Mouse (Mus musculus) stomach, embryonic 14.5 days (tissue): ENCODE data around the gene Insr. TPM values are rescaled to one million over a fixed set of nuclear protein-coding genes. Genes with fewer than 3 reads are reported as not detected.
"Not testable (repeated sequence)": the region's sequence is repeated elsewhere in the genome, so short reads cannot be mapped to it uniquely, and the experiment has no call there.

ENCODE experiments used
- ATAC-seq: fragments of 200-750 bp; cut with Nextera tagmentation; 2 replicates; pipeline ENCODE4 v1.8.0; 2017; ENCODE audit warnings: low read depth, moderate TSS enrichment; ENCODE audit not compliant: insufficient number of reproducible peaks, insufficient read depth, low FRiP score
- H3K27ac ChIP-seq: fragments of 300-500 bp; sonication (generic); 2 replicates; pipeline ENCODE4 v1.5.1; 2014; ENCODE audit warnings: mild to moderate bottlenecking, low read length, moderate library complexity, mixed read lengths
- H3K27me3 ChIP-seq: fragments of 300-500 bp; sonication (generic); 2 replicates; pipeline ENCODE4 v1.6.1; 2014; ENCODE audit warnings: low read length, control low read depth, mixed read lengths; ENCODE audit not compliant: control insufficient read depth, insufficient read depth
- H3K36me3 ChIP-seq: fragments of 300-500 bp; sonication (generic); 2 replicates; pipeline ENCODE4 v1.6.1; 2014; ENCODE audit warnings: mild to moderate bottlenecking, control low read depth, low read length, moderate library complexity, mixed read lengths; ENCODE audit not compliant: control insufficient read depth, insufficient read depth
- H3K4me1 ChIP-seq: fragments of 300-500 bp; sonication (generic); 2 replicates; pipeline ENCODE4 v1.6.1; 2014; ENCODE audit warnings: low read length, control low read depth, mixed read lengths; ENCODE audit not compliant: control insufficient read depth, insufficient read depth
- H3K4me2 ChIP-seq: fragments of 300-500 bp; sonication (generic); replicated peaks from 2 replicates; pipeline ENCODE4 v1.6.1; 2014; ENCODE audit warnings: low read depth, low read length, control low read depth
- H3K4me3 ChIP-seq: fragments of 300-500 bp; sonication (generic); 2 replicates; pipeline ENCODE4 v1.5.1; 2014; ENCODE audit warnings: low read depth, low read length, control low read depth
- H3K9ac ChIP-seq: fragments of 300-500 bp; sonication (generic); replicated peaks from 2 replicates; pipeline ENCODE4 v1.6.1; 2014; ENCODE audit warnings: low read depth, mild to moderate bottlenecking, control low read depth, low read length, moderate library complexity, mixed read lengths
- H3K9me3 ChIP-seq: fragments of 300-500 bp; sonication (generic); 2 replicates; pipeline ENCODE4 v1.6.1; 2016; ENCODE audit warnings: low read depth, low read length, control low read depth; ENCODE audit not compliant: control insufficient read depth
- WGBS: fragments of 180-500 bp; shearing (Covaris S2); extraction: QIAGEN DNeasy Blood & Tissue Kit; methylation state at CpG from one replicate; pipeline ENCODE4 v1.1.7; 2014; 5-methylcytosine and 5-hydroxymethylcytosine counted together
- polyA plus RNA-seq: library from polyadenylated mRNA; unstranded; fragments of >200 nt; fragmentation: Nextera tagmentation; extraction: Ambion mirVana; gene quantifications from 2 replicates; pipeline ENCODE4 v1.2.1, GENCODE M21; 2014

The Insr gene
- polyA plus RNA-seq, 1 experiment from 2014 or later, result 40.8 TPM

DNA sequence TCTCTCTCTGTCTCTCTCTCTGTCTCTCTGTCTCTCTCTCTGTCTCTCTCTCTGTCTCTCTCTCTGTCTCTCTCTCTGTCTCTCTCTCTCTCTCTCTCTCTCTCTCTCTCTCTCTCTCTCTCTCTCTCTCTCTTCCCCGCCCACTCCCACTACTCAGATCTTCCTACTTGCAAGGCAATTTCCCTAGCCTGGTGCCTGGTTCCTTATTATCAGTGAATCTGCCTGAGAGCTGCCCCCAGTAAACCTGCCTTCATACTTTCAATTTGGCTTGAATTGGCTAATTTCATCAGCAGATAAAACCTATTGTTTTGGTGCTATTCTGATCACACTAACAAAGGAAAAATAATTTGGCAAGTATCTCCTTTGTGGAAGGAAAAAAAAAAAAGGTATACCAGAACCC, 34.0 kb upstream of the Insr start:
- H3K9ac ChIP-seq, H3K36me3 ChIP-seq, H3K4me1 ChIP-seq, H3K27ac ChIP-seq, H3K9me3 ChIP-seq, ATAC-seq, H3K4me3 ChIP-seq, H3K27me3 ChIP-seq, H3K4me2 ChIP-seq: not testable (repeated sequence)
- 85% methylated on average over 1 of the region's 1 CpGs for WGBS

GRCm38 (mm10) chr8:3311482-3311881, 32.1 kb upstream of the Insr start:
- Histone ChIP-seq H3K27ac (no peak overlapping the region), H3K4me3 (no peak overlapping the region), H3K4me2 (no peak overlapping the region), H3K27me3 (no peaks in the 10 kb centered on the region), H3K4me1 (no peaks in the 10 kb centered on the region), H3K9me3 (no peaks in the 10 kb centered on the region), H3K9ac (no peak overlapping the region), H3K36me3 (no peaks in the 10 kb centered on the region)
- WGBS, result 73% methylated on average over 4 of the region's 4 CpGs
- no peak for ATAC-seq

- ATAC-seq, result no peak
- no peak overlapping the region for H3K27ac ChIP-seq
- 87% methylated on average over 11 of the region's 11 CpGs for WGBS
- H3K4me2 ChIP-seq, result no peak overlapping the region
- no peak overlapping the region for H3K4me3 ChIP-seq
- H3K9me3 ChIP-seq, result no peaks in the 10 kb centered on the region
- H3K27me3 ChIP-seq, result no peaks in the 10 kb centered on the region
- no peak overlapping the region for H3K9ac ChIP-seq
- H3K4me1 ChIP-seq, result no peaks in the 10 kb centered on the region
- H3K36me3 ChIP-seq, result no peaks in the 10 kb centered on the region
These were observed 30.2 kb upstream of the Insr start for GRCm38 (mm10) chr8:3309636-3310035.

GRCm38 (mm10) chr8:3308205-3308800, 28.9 kb upstream of the Insr start:
- H3K36me3 ChIP-seq, H3K4me1 ChIP-seq, ATAC-seq, H3K9ac ChIP-seq, H3K27ac ChIP-seq, H3K9me3 ChIP-seq, H3K27me3 ChIP-seq, H3K4me2 ChIP-seq, H3K4me3 ChIP-seq: not testable (repeated sequence)
- WGBS, result 93% methylated on average over 13 of the region's 13 CpGs

- Histone ChIP-seq H3K4me2 (no peak overlapping the region), H3K36me3 (no peaks in the 10 kb centered on the region), H3K9me3 (no peaks in the 10 kb centered on the region), H3K27me3 (no peaks in the 10 kb centered on the region), H3K27ac (no peak overlapping the region), H3K4me1 (no peaks in the 10 kb centered on the region), H3K9ac (no peak overlapping the region), H3K4me3 (no peak overlapping the region)
- no peak for ATAC-seq
- WGBS, result 74% methylated on average over 2 of the region's 2 CpGs
These were observed 22.7 kb upstream of the Insr start for GRCm38 (mm10) chr8:3302131-3302530.

- no peak overlapping the region for H3K4me3 ChIP-seq
- no peaks in the 10 kb centered on the region for H3K9me3 ChIP-seq
- no peak overlapping the region for H3K9ac ChIP-seq
- WGBS, result 75% methylated on average over 5 of the region's 5 CpGs
- H3K27me3 ChIP-seq, result no peaks in the 10 kb centered on the region
- H3K4me2 ChIP-seq, result no peak overlapping the region
- ATAC-seq, result no peak
- H3K36me3 ChIP-seq, result no peaks in the 10 kb centered on the region
- no peaks in the 10 kb centered on the region for H3K4me1 ChIP-seq
- no peak overlapping the region for H3K27ac ChIP-seq
These were observed 19.9 kb upstream of the Insr start for GRCm38 (mm10) chr8:3299322-3299721.

DNA sequence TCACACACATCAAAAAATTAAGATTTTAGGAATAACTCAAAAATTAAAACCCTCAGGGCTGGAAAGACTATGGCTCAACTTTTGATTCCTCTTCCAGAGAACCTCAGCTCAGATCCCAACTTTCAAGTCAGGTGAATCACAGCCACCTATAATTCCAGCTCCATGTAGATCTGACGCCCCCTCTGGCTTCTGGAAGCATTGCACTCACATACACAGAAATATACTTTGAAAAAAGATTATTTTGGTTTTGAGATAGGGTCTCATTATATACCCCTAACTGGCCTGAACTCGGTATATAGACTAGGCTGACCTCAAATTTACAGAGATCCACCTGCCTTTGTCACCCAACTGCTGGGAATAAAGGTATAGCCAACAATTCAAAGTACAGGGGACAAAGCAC, 6.4 kb upstream of the Insr start:
- Histone ChIP-seq H3K4me3 (no peak overlapping the region), H3K27ac (no peak overlapping the region), H3K9ac (no peak overlapping the region), H3K36me3 (no peaks in the 10 kb centered on the region), H3K27me3 (no peaks in the 10 kb centered on the region), H3K9me3 (no peaks in the 10 kb centered on the region), H3K4me1 (no peaks in the 10 kb centered on the region), H3K4me2 (no peak overlapping the region)
- ATAC-seq, result no peak
- WGBS, result 48% methylated on average over 2 of the region's 2 CpGs

GRCm38 (mm10) chr8:3284656-3285055, 5.2 kb upstream of the Insr start:
- WGBS, result 68% methylated on average over 4 of the region's 4 CpGs
- H3K4me1 ChIP-seq, result no peaks in the 10 kb centered on the region
- no peak overlapping the region for H3K4me3 ChIP-seq
- no peaks in the 10 kb centered on the region for H3K27me3 ChIP-seq
- H3K9ac ChIP-seq, result no peak overlapping the region
- no peaks in the 10 kb centered on the region for H3K9me3 ChIP-seq
- ATAC-seq, result no peak
- H3K36me3 ChIP-seq, result no peaks in the 10 kb centered on the region
- no peak overlapping the region for H3K4me2 ChIP-seq
- no peak overlapping the region for H3K27ac ChIP-seq

- H3K4me3 ChIP-seq, result no peak overlapping the region
- H3K36me3 ChIP-seq, result no peaks in the 10 kb centered on the region
- no peaks in the 10 kb centered on the region for H3K27me3 ChIP-seq
- no peak overlapping the region for H3K27ac ChIP-seq
- no peak overlapping the region for H3K4me2 ChIP-seq
- whole genome bisulfite sequencing, result 83% methylated on average over 3 of the region's 3 CpGs
- no peak for ATAC-seq
- no peak overlapping the region for H3K9ac ChIP-seq
- H3K9me3 ChIP-seq, result no peaks in the 10 kb centered on the region
- peaks cover 13% of the 10 kb centered on the region for H3K4me1 ChIP-seq
These were observed 1.9 kb upstream of the Insr start for GRCm38 (mm10) chr8:3281296-3281695.
